Mouse (Mus musculus): Measurements from ENCODE around the gene Lipe. TPM values are rescaled to one million over a fixed set of nuclear protein-coding genes. Genes with fewer than 3 reads are reported as not detected.
"Not testable (repeated sequence)": the region's sequence is repeated elsewhere in the genome, so short reads cannot be mapped to it uniquely, and the experiment has no call there.

Lipe gene
- total RNA-seq, 2 experiments from 2014 or later = 4.5 to 7.1 TPM

DNA sequence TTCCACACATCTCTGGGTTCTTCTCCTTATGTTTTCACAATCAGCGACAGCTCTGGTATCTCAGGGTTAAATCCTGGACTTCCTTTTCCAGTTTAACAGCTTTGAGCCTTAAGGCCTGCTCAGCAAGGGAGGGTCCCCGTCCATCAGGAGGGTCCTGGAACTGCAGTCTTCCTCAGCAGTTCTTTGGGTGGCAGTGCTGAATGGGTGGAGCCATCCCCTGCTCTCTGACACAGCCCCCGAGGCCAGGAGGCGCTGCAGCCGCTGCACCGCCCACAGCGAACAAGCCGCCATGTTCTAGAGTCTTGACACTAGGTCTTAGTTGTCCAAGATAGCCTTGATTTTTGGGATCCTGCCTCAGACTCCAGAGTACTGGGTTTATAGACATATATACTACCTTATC is 21.0 kb upstream of the Lipe start:
- no peak for ATAC-seq (replicated peaks; ENCODE audit: low FRiP score, low TSS enrichment, poor library complexity, severe bottlenecking)

DNA sequence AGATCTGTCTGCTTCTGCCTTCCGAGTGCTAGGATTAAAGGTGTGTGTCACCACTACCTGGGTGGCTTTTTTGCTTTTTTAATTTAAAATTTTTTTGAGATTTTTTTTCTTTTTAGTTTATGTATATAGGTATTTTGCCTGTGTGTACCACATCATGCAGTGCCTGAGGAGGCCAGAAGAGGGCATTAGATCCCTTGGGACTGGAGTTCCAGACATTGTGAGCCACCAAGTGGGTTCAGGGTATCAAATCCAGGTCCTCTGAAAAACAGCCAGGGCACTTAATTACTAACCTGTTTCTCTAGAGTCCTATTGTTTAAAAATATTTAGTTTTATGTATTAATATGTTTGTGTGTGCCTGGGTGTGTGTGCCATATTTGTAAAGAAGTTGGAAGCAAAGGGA is 19.1 kb upstream of the Lipe start:
- no peak for ATAC-seq (replicated peaks; ENCODE audit: low FRiP score, low TSS enrichment, poor library complexity, severe bottlenecking)

DNA sequence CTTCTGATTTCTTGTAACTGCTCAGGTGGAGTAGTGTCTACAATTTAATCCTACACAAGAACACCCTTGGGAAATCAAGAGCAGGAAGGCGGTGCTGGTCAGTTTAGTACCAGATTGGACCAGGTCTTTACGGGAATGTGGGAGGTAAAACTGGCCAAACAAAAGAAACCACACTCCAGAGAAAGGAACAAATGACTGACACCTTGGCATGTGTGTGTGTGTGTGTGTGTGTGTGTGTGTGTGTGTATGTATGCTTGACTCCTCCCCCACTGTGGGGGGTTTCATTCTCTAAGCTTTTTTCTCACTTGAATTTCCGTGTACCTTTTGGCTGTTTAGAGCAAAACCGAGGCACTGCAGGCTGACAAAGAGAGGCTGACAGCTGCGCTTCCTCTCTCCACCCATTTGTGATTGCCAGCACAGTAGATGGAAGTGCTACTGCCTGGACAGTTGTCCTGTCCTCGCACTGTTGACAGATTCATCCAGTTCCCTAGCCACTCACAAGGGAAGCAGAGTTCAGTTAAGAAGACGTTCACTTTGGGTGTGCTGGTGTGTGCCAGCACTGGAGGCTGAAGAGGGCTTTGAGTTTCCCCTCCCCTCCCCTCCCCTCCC is 14.4 kb upstream of the Lipe start, which contains the start of gene Cxcl17:
Gene Cxcl17 (minus strand): TSS at position 54 of the 609 bp plus-strand sequence.
- no peak for ATAC-seq (replicated peaks; ENCODE audit: low FRiP score, low TSS enrichment, poor library complexity, severe bottlenecking)

DNA sequence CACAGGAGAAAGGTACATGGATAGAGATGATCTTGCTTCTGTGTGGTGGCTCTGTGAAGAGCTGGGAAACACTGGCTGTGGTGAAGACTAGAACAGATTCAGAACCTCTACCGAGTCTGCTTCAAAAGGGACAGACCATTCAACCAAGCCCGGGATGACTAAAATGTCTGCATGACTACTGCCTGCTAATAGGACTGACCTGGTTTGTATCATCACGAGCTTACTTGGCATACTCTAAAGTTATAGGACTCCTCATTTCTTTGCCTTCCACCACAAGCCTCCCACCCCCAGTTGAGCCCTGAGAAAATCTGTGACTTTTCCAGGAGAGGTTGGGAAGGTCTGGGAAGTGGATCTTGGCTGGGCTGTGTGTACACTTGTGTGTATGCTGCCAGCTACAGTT is 13.4 kb upstream of the Lipe start:
- no peak for ATAC-seq (replicated peaks; ENCODE audit: low FRiP score, low TSS enrichment, poor library complexity, severe bottlenecking)

DNA sequence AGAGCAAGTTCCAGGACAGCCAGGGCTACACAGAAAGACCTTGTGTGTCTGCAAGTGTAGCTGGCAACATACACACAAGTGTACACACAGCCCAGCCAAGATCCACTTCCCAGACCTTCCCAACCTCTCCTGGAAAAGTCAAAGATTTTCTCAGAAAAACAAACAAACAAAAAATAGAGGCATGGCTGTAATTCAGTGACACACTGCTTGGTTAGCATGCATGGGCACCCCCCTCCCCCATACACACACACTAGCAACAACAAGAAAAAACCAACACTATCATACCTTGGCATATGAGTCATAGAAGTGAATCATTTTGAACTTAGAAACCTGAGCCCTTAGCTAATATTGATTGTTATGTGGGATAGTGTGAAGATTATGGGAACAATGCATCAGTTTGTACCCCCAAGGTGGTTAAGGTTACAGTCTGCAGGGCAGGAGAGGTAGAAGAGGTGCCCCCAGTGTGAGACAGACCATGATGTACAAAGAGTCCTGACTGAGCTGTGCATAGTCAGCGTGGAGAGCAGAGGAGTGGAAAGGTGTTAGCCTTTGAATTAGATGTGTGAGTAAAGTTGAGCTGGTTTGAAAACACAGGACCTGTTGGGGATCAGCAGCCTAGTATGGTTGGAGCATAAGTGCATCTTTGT is 12.6 kb upstream of the Lipe start:
- ATAC-seq (replicated peaks; ENCODE audit: low FRiP score, low TSS enrichment, poor library complexity, severe bottlenecking) = no peak

DNA sequence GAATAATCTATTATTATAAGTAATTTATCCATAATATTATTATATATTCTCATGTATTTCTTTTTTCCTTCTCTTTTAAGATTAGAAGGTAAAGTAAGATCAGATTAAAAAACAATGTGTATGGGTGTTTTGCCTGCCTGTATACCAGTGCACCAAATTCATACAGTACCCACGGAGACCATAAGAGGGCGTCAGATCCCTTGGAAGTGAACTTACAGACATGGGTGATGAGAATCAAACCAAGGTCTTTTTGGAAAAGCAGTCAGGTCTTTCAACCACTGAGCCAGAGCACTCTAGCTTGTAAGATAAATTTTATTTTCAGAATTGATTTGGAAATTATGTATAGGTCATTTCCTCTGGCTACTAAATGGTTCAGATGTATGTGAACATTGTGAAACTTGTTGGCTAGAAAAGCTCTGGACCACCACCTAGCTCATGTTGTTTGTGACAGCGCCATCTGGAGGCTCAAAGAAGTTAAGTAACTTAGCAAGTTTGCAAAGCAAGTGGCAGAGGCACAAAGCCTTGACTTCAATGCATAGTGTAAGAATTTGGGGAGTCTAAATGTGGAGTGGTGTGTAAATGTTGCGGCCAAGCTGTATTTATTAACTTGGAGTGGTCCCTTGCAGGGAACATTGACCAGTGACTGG is 10.7 kb upstream of the Lipe start:
- ATAC-seq (replicated peaks; ENCODE audit: low FRiP score, low TSS enrichment, poor library complexity, severe bottlenecking) = peak; percentile 59

DNA sequence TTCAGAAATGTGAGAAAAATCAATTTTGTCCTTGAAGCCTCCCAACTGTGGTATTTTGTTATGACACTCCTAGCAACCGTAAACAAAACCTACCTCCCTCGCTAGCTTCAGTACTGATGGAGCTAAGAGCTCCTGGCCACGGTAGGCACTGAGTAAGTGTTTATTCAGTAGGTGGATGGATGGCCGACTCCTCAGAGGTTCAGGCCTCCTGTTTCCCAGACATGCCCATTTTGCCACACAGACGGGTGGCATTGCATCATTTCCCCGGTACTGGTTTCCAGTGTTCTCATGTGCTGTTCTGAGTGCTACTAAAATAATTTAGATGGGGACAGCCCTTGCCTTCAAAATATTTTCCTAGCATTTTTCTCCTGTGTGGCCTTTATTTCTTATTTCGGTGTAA is 8.0 kb upstream of the Lipe start:
- no peak for ATAC-seq (replicated peaks; ENCODE audit: low FRiP score, low TSS enrichment, poor library complexity, severe bottlenecking)

DNA sequence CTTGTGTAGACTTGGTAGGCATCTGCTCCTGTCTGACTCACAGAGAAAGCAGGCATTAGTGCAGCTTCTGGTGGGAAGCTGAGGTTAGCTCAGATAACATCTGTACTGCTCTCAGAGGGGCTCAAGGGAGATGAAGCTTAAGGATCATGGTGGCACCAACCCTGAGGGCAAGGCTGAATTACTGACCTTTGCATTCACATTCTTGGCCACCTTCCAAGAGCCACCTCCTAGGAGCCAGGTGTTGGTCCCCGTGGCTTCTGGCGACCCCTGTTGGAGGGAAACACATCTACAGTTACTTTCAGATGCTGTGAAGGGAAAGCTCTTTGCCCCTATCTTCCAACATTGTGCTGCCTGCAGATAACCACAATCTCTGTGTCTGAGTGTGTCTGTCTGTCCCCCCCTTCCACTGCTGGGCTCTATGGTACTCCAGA is 4.2 kb upstream of the Lipe start:
- peak; percentile 90 for ATAC-seq (replicated peaks; ENCODE audit: low FRiP score, low TSS enrichment, poor library complexity, severe bottlenecking)

DNA sequence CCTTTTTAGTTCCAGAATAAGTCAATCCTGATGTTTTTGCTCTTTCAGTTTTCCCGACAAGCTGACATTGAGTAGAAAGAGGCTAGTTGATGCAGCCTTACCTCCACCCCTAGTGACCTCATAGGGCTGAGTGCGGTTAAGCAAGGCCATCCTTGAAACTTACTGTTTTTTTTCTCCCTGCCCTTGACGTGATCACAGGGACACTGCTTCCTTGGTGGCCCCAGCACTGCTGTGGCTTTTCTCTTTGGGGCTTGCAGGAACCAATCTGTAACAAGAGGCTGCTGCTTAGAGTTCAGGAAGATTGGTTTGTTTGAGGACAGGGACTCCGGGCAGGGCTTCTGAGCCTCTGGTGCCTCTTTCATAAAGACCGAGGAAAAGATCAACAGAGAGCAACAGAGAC is 3.5 kb upstream of the Lipe start:
- no peak for ATAC-seq (replicated peaks; ENCODE audit: low FRiP score, low TSS enrichment, poor library complexity, severe bottlenecking)

DNA sequence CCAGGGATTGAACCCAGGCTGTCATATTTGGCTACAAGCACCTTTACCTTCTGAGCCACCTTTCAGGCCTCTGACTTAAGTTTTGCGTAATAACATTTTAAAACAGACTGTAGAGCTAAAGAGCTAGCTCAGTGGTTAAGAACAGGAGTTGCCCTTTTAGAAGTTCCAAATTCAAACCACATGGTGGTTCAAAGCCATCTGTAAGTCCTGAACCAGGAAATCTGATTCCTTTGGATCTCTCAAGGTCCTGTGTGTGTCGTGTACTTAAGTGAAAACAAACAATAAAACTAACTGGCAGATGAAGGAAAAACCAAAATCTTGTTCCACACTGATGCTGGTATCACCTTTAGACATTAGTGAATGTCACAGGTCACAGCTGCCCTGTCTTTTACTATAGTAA is 3.0 kb upstream of the Lipe start:
- ATAC-seq (replicated peaks; ENCODE audit: low FRiP score, low TSS enrichment, poor library complexity, severe bottlenecking) = no peak

DNA sequence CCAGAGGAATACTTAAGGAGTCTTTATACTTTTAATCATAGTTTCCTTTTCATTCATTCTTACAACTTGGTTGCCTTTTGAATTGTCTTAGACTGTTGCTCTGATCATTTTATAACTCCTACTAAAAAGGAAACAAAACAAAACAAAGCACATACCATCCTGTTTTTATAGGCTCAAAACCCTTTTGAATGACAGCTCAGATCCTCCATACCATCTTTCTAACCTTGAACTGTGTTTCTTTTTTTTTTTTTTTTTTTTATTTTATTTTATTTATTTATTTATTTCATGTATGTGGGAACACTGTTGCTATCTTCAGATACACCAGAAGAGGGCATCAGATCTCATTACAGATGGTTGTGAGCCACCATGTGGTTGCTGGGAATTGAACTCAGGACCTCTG is 518 bp upstream of the Lipe start:
- ATAC-seq (replicated peaks; ENCODE audit: low FRiP score, low TSS enrichment, poor library complexity, severe bottlenecking) = not testable (repeated sequence)

DNA sequence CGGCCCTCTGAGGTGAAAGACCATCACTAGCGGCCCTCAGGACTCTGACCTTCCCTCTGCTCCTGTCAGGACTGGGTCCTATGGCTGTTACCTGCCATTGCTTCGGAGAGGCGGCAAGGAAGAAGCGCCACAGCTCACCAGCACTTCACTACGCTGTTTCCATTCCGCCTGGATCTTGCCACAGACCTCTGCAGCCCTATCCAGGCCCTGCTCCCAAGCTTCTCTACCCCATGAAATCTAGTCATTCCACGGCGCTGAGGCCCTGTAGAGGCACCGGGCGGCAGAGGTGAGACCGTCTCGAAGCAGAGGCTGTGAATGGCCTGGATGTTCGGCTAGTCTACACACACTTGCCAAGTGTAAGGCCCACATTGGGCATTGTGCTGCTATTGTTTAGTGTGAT is 1.9 kb downstream of the Lipe start:
- ATAC-seq (replicated peaks; ENCODE audit: low FRiP score, low TSS enrichment, poor library complexity, severe bottlenecking) = no peak

DNA sequence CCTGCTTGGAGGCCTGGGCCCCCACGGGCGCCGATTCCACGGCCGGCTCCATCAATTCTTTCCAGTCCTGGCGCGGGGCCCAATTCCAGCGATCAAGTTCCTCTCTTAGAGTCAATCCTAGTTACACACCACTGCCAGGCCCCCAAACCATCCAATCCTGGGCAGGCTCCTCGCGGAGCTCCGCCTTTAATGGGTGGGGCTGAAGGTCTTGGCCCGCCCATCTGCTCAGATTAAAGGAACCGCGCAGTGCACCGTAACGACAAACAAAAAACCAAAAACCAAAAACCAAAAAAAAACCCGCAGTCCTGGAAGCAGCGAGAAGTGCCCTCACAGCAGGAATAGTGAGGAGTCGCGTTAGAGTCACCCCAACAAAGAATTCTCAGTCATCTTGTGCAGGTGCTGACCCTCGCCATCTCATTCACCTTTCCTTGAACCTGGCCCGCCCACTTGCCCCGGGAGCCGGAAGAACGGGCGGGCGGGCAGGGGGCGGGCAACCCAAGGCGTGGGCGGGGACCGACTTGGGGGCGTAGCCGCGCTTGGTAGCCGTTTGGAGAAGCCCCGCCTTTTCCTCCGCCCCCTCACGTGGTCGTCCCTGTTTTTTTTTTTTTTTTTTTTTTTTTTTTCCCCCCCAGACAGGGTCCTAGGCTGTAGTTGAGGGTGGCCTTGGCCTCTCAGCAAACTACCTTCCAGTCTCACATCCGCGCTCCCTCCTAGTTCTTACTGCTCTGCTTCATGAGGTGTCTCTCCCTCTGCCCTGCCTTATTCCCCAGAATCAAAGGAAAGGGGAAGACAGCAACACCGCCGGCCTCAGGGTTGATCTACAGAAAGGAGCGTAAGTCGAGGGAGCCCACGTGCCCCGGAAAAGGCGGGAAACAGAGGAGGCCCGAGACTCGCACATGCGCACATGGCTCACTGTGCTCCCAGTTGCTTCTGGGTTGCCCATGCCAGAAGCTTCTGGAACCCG is 2.7 kb downstream of the Lipe start:
- peak; percentile 93 for ATAC-seq (replicated peaks; ENCODE audit: low FRiP score, low TSS enrichment, poor library complexity, severe bottlenecking)

DNA sequence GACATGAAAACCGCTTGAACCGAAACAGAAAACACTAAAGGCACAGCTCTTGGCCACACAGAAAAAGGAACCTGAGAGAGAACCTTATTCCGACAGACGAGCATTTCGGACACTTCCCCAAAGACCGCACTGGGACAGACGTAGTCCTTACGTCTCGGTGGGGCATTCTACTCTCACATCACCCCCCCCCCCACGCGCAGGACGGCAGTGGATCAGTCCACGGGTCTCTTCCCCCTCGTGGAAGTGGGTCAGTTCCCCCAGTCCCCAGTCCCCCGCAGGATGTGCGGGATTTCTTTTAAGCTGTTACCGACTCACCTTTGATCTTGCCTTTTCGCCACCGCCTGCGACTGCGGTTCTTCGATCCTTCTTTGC is 3.3 kb downstream of the Lipe start:
- ATAC-seq (replicated peaks; ENCODE audit: low FRiP score, low TSS enrichment, poor library complexity, severe bottlenecking) = peak; percentile 3; the same call in 1 of the 2 replicates

DNA sequence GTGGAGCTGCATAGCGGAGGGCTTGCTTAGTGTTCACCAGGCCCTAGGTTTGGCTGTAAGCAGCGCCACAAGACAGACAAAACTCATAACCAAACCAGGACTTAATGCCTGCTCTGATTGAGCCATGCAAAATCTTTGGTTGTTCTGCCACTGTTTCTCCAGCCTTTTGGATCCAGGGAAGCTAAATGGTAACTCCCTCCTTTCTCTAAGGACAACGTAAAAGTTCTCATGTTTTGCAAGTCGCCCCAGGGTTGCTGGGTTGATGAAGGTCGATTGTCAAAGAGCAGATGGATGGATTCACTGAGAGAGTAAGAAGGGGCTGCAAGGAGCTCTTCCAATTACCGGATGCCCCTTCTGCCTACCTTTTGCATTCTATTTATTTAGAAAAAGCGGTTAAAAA is 3.8 kb downstream of the Lipe start:
- ATAC-seq (replicated peaks; ENCODE audit: low FRiP score, low TSS enrichment, poor library complexity, severe bottlenecking) = no peak

DNA sequence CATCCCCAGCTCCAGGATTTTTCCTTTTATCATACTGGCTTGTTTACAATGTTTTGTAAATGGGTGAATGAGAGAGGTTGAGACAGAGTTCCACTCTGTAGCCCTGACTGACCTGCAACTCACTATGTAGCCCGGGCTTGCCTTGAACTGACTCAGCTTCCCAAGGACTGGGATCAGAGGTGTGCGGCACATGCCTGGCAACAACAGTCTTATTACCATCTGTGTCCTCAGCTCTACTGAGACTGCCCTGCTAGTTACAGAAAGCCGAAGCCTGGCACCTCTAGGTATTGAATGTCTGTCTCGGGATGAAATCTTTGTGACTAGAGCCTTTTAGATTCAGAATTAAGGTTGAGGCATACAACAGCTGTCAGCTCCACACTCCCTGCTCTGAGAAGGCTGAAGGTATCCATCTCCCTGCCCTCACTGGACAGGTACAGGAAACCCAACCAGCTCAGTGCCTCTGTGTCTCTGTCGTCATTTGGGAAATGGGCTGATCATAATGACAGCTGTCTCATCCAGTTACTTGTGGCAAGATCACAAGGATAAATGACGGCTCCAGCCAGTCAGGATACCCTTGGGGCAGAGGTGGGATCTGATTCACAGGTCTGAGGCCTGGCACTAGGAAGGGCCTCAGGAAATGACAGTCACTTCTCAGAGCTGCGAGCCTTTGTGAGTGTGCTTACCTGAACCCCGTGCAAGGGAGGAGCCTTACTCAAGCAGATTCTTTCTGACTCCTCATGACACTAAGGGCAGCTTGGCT is 4.9 kb downstream of the Lipe start:
- no peak for ATAC-seq (replicated peaks; ENCODE audit: low FRiP score, low TSS enrichment, poor library complexity, severe bottlenecking)

DNA sequence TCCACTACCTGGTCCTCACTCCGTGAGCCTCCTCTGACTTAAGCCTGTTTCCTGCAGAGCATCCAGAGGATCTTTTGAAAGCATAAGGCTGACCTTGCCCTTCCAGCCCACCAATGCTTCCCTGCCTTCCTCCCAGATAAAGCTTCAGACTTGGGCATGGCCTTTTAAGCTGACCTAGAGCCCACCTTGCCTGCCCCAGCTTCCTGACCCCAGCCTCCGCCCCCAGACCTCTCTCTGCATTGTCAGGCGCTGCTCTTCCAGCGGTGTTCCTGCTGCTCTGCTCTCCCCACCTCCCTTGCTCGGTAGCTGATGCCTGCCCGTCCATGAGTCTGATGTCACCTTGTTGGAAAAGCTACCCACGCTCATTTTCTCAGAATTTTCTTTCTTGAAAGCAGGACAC is 5.7 kb downstream of the Lipe start:
- no peak for ATAC-seq (replicated peaks; ENCODE audit: low FRiP score, low TSS enrichment, poor library complexity, severe bottlenecking)

DNA sequence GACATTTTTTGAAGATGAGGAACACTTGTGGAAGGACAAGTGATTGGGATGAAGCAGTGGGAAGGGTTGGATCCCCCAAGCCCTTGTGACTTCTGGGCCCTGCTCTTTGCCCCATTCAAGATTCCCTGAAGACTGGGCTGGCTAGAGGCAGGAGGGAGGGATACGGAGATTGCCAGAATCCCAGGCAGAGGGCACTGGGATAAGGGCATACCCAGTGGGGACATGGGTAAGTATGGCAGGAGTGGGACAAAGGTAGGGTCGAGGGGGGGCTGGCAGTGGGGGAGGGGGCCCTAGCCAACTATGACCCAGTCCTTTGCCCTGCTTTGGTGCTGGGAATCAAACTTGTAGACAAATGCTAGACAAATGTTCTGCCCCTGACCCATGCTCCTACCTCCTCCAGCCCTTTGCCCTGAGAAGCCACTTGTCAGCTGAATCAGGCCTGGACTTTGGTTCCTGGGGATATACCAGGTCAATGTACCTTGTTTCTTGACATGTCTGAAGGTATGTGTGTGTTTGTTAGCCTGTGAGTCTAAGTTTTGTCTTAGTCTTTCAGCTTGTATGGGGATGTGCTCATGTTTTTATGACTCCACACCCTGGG is 6.6 kb downstream of the Lipe start:
- ATAC-seq (replicated peaks; ENCODE audit: low FRiP score, low TSS enrichment, poor library complexity, severe bottlenecking) = no peak

DNA sequence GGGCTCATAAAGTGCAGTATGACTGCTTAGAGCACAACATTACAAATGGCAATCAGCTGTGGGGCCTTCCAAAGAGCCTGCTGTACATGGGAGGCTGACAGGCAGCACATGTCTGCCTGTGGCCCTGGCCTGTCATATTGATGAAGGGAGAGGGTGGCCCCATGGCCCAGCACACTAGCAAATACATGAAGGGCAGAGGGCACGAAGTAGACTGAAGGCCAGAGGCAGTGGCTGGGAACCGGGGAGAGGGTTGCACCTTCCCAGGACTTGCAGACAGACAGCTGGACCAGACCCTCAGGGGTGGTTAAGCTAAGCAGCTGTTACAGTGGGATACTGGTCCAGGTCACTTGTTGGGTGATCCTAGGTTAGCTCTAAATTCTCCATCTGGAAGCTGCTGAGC is 7.5 kb downstream of the Lipe start:
- ATAC-seq (replicated peaks; ENCODE audit: low FRiP score, low TSS enrichment, poor library complexity, severe bottlenecking) = no peak
